In genomic region chr3:82111986-82112385, GRCm38 (mm10) we compare ENCODE assay signal across 12 mouse cellular contexts. TPM values are rescaled to one million over a fixed set of nuclear protein-coding genes. Genes with fewer than 3 reads are reported as not detected.
DNase-seq lines count a peak whose midpoint lies in the region; ATAC-seq lines count a peak whose summit lies in the region.
"Had no signal": no experiment of that assay in that cellular context is flagged by ENCODE, and none has a peak within 500 bp of the region (broad histone marks: within the 10 kb centered on the region; RNA-seq: fewer than 3 reads in every experiment).

No protein-coding gene starts in this region.

- H3K4me1 ChIP-seq in lung, embryonic 15.5 days: peaks cover 17% of the 10 kb centered on the region
- no peaks in the 10 kb centered on the region; the same call in 1 of the 2 replicates for H3K4me1 ChIP-seq in kidney, embryonic 16.5 days (ENCODE audit: insufficient read depth, low read length)
- H3K4me1 ChIP-seq in stomach, embryonic 15.5 days: no peaks in the 10 kb centered on the region
- H3K4me1 ChIP-seq in forebrain, embryonic 12.5 days: no peaks in the 10 kb centered on the region
- H3K4me1 ChIP-seq: embryonic facial prominence, embryonic 12.5 days had no signal

- no peak overlapping the region for H3K9ac ChIP-seq in lung, embryonic 15.5 days
- H3K9ac ChIP-seq in kidney, embryonic 16.5 days (replicated peaks; ENCODE audit: low read length): no peak overlapping the region
- no peak overlapping the region for H3K9ac ChIP-seq in stomach, embryonic 15.5 days
- H3K9ac ChIP-seq in forebrain, embryonic 12.5 days: no peak overlapping the region
- H3K9ac ChIP-seq: embryonic facial prominence, embryonic 12.5 days; liver, embryonic 14.5 days had no signal

- no peaks in the 10 kb centered on the region for H3K27me3 ChIP-seq in lung, embryonic 15.5 days
- no peaks in the 10 kb centered on the region for H3K27me3 ChIP-seq in kidney, embryonic 16.5 days (ENCODE audit: insufficient read depth, low read length)
- H3K27me3 ChIP-seq in stomach, embryonic 15.5 days (replicated peaks): no peaks in the 10 kb centered on the region
- H3K27me3 ChIP-seq in forebrain, embryonic 12.5 days: no peaks in the 10 kb centered on the region
- H3K27me3 ChIP-seq: CH12.LX; embryonic facial prominence, embryonic 12.5 days had no signal

- no peaks in the 10 kb centered on the region for H3K9me3 ChIP-seq in lung, embryonic 15.5 days
- H3K9me3 ChIP-seq in kidney, embryonic 16.5 days (ENCODE audit: low read length): no peaks in the 10 kb centered on the region
- H3K9me3 ChIP-seq in stomach, embryonic 15.5 days: no peaks in the 10 kb centered on the region
- no peaks in the 10 kb centered on the region for H3K9me3 ChIP-seq in forebrain, embryonic 12.5 days
- H3K9me3 ChIP-seq: embryonic facial prominence, embryonic 12.5 days had no signal

- WGBS in lung, embryonic 15.5 days: 41% methylated on average over 3 of the region's 3 CpGs
- 52% methylated on average over 3 of the region's 3 CpGs for WGBS in kidney, embryonic 16.5 days
- WGBS in stomach, embryonic 15.5 days: 46% methylated on average over 3 of the region's 3 CpGs
- 67% methylated on average over 3 of the region's 3 CpGs for WGBS in forebrain, embryonic 12.5 days

- no peak overlapping the region for H3K4me3 ChIP-seq in lung, embryonic 15.5 days
- H3K4me3 ChIP-seq in kidney, embryonic 16.5 days (ENCODE audit: low read length): no peak overlapping the region
- H3K4me3 ChIP-seq in stomach, embryonic 15.5 days (replicated peaks): no peak overlapping the region
- H3K4me3 ChIP-seq in forebrain, embryonic 12.5 days (replicated peaks): no peak overlapping the region
- H3K4me3 ChIP-seq: embryonic facial prominence, embryonic 12.5 days had no signal

- peak; percentile 91 for ATAC-seq in lung, embryonic 15.5 days (ENCODE audit: borderline replicate concordance, extremely low read depth, low FRiP score, low TSS enrichment)
- no peak for ATAC-seq in kidney, embryonic 16.5 days (ENCODE audit: low FRiP score, low TSS enrichment)
- no peak for ATAC-seq in stomach, embryonic 15.5 days (ENCODE audit: insufficient read depth, low FRiP score, low read depth)
- no peak for ATAC-seq in forebrain, embryonic 12.5 days (ENCODE audit: low FRiP score)

- DNase-seq in lung, postnatal 25 days (ENCODE audit: low spot score): no peak
- peak; percentile 40 to 45 for DNase-seq in heart, adult 9 months (ENCODE audit: low spot score in 2 of 2)
- no peak for DNase-seq in layer of hippocampus, postnatal 25 days (ENCODE audit: extremely low spot score in 1 of 2, low spot score in 1 of 2)
- DNase-seq in layer of hippocampus, adult 9-11 months: no peak
- DNase-seq: thymus, postnatal 36 days had no signal

- peaks cover 6% of the 10 kb centered on the region; the same call in 1 of the 2 replicates for H3K36me3 ChIP-seq in lung, embryonic 15.5 days
- 0 out of 2 replicates have a peak, but pooled peaks cover 6% of the 10 kb centered on the region for H3K36me3 ChIP-seq in kidney, embryonic 16.5 days (ENCODE audit: insufficient read depth, low read length)
- H3K36me3 ChIP-seq in stomach, embryonic 15.5 days: no peaks in the 10 kb centered on the region
- H3K36me3 ChIP-seq in forebrain, embryonic 12.5 days (replicated peaks): no peaks in the 10 kb centered on the region
- H3K36me3 ChIP-seq: embryonic facial prominence, embryonic 12.5 days had no signal

- peak overlapping the region; percentile 88 for H3K27ac ChIP-seq in lung, embryonic 15.5 days
- peak overlapping the region; percentile 45; the same call in 1 of the 2 replicates for H3K27ac ChIP-seq in kidney, embryonic 16.5 days (ENCODE audit: low read length)
- 0 out of 2 replicates have a peak overlapping the region, but pooled peaks have one; percentile 4 for H3K27ac ChIP-seq in stomach, embryonic 15.5 days
- H3K27ac ChIP-seq in forebrain, embryonic 12.5 days: no peak overlapping the region
- H3K27ac ChIP-seq: embryonic facial prominence, embryonic 12.5 days; liver, embryonic 14.5 days had no signal

- H3K4me2 ChIP-seq in lung, embryonic 15.5 days: 0 out of 2 replicates have a peak overlapping the region, but pooled peaks have one; percentile 13
- H3K4me2 ChIP-seq in kidney, embryonic 16.5 days (replicated peaks; ENCODE audit: low read depth, low read length): no peak overlapping the region
- no peak overlapping the region for H3K4me2 ChIP-seq in stomach, embryonic 15.5 days
- no peak overlapping the region for H3K4me2 ChIP-seq in forebrain, embryonic 12.5 days
- H3K4me2 ChIP-seq: embryonic facial prominence, embryonic 12.5 days had no signal

RNA-seq across cellular contexts. Expression of gene Gucy1a1, which starts 33.6 kb away (rescaled TPM):
- polyA plus RNA-seq in lung, embryonic 15.5 days (2015; fragmentation: Nextera tagmentation; extraction: Ambion mirVana): 93.8 and 98.8 TPM in 2 replicates
- 77.9 and 78.6 TPM in 2 replicates for polyA plus RNA-seq in kidney, embryonic 16.5 days (2015; fragmentation: Nextera tagmentation; extraction: Ambion mirVana)
- polyA plus RNA-seq in stomach, embryonic 15.5 days (2015; fragmentation: Nextera tagmentation; extraction: Ambion mirVana): 46.0 and 51.7 TPM in 2 replicates
- 4.9 and 6.6 TPM in 2 replicates for polyA plus RNA-seq in forebrain, embryonic 12.5 days (2016; fragmentation: Nextera tagmentation; extraction: Ambion mirVana)
- 10 to 100 TPM; 17.1 to 17.3 TPM for total RNA-seq in layer of hippocampus, postnatal 25 days (2021)
- total RNA-seq: CH12.LX had no signal

RNA-seq across cellular contexts. Expression of gene Gucy1b1, which starts 37.5 kb away (rescaled TPM):
- polyA plus RNA-seq in lung, embryonic 15.5 days (2015; fragmentation: Nextera tagmentation; extraction: Ambion mirVana): 76.5 and 79.2 TPM in 2 replicates
- polyA plus RNA-seq in kidney, embryonic 16.5 days (2015; fragmentation: Nextera tagmentation; extraction: Ambion mirVana): 38.0 and 39.8 TPM in 2 replicates
- 50.8 and 54.1 TPM in 2 replicates for polyA plus RNA-seq in stomach, embryonic 15.5 days (2015; fragmentation: Nextera tagmentation; extraction: Ambion mirVana)
- 12.1 and 12.6 TPM in 2 replicates for polyA plus RNA-seq in forebrain, embryonic 12.5 days (2016; fragmentation: Nextera tagmentation; extraction: Ambion mirVana)
- total RNA-seq in layer of hippocampus, postnatal 25 days (2021): 100 to 1,000 TPM; 108 to 116 TPM
- total RNA-seq: CH12.LX had no signal

Comparison
In these comparisons a context has a peak if more than half of its experiments do, and no peak if none do; other contexts are left out.
1. DNase-seq: peak in heart, adult 9 months (2 of 2); none in lung, postnatal 25 days (single experiment), layer of hippocampus, postnatal 25 days (0 of 2) and layer of hippocampus, adult 9-11 months (single experiment).